Mouse (Mus musculus) kidney, embryonic 16.5 days (tissue): Measurements from ENCODE around the gene B4galt5. TPM values are rescaled to one million over a fixed set of nuclear protein-coding genes. Genes with fewer than 3 reads are reported as not detected.

Experiments used
- ATAC-seq: fragments of 200-750 bp; cut with Nextera tagmentation; 2 replicates; pipeline ENCODE4 v1.8.0; 2017; ENCODE audit warnings: moderate TSS enrichment; ENCODE audit not compliant: low FRiP score, low TSS enrichment
- H3K27ac ChIP-seq: fragments of 300-500 bp; sonication (generic); 2 replicates; pipeline ENCODE4 v1.5.1; 2014; ENCODE audit warnings: low read length
- H3K27me3 ChIP-seq: fragments of 300-500 bp; sonication (generic); 2 replicates; pipeline ENCODE4 v1.6.1; 2014; ENCODE audit warnings: low read length, control low read depth, mixed read lengths; ENCODE audit not compliant: insufficient read depth
- H3K36me3 ChIP-seq: fragments of 300-500 bp; sonication (generic); 2 replicates; pipeline ENCODE4 v1.6.1; 2014; ENCODE audit warnings: low read length, control low read depth, mixed read lengths; ENCODE audit not compliant: insufficient read depth
- H3K4me1 ChIP-seq: fragments of 300-500 bp; sonication (generic); 2 replicates; pipeline ENCODE4 v1.6.1; 2014; ENCODE audit warnings: low read length, control low read depth, mixed read lengths; ENCODE audit not compliant: insufficient read depth
- H3K4me2 ChIP-seq: fragments of 300-500 bp; sonication (generic); replicated peaks from 2 replicates; pipeline ENCODE4 v1.6.1; 2014; ENCODE audit warnings: low read depth, low read length
- H3K4me3 ChIP-seq: fragments of 300-500 bp; sonication (generic); 2 replicates; pipeline ENCODE4 v1.5.1; 2014; ENCODE audit warnings: mild to moderate bottlenecking, low read length
- H3K9ac ChIP-seq: fragments of 300-500 bp; sonication (generic); replicated peaks from 2 replicates; pipeline ENCODE4 v1.6.1; 2014; ENCODE audit warnings: low read length
- H3K9me3 ChIP-seq: fragments of 300-500 bp; sonication (generic); 2 replicates; pipeline ENCODE4 v1.6.1; 2016; ENCODE audit warnings: low read length, control low read depth
- WGBS: fragments of 180-500 bp; shearing (Covaris S2); extraction: QIAGEN DNeasy Blood & Tissue Kit; methylation state at CpG from one replicate; pipeline ENCODE4 v1.1.7; 2014; 5-methylcytosine and 5-hydroxymethylcytosine counted together
- polyA plus RNA-seq: library from polyadenylated mRNA; unstranded; fragments of >200 nt; fragmentation: Nextera tagmentation; extraction: Ambion mirVana; gene quantifications from 2 replicates; pipeline ENCODE4 v1.2.1, GENCODE M21; 2015

Gene B4galt5
- polyA plus RNA-seq, 1 experiment from 2014 or later: 8.9 TPM

DNA sequence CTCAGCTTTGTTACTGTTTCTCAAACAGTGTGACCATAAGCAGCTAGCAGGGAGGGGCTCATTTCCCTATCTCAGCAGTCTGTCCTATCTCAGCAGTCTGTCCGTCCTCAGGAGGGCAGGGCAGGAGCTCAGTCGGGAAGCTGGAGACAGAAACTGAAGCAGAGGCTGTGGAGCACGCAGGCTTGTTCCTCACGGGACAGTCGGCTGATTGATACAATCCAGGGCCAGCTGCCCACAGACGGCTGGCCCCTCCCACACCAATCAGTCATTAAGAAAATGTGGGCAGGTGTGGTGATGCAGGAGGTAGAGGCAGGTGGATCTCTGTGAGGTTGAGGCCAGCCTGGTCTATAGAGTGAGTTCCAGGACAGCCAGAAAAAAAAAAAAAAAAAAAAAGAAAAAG, 56.1 kb downstream of the B4galt5 start:
- no peak overlapping the region for H3K27ac ChIP-seq
- H3K4me1 ChIP-seq: peaks cover 8% of the 10 kb centered on the region; the same call in 1 of the 2 replicates
- 8% methylated on average over 6 of the region's 6 CpGs for WGBS
- no peak overlapping the region for H3K4me2 ChIP-seq
- H3K27me3 ChIP-seq: no peaks in the 10 kb centered on the region
- H3K4me3 ChIP-seq: no peak overlapping the region
- ATAC-seq: no peak
- H3K9me3 ChIP-seq: no peaks in the 10 kb centered on the region
- no peaks in the 10 kb centered on the region for H3K36me3 ChIP-seq
- no peak overlapping the region for H3K9ac ChIP-seq

DNA sequence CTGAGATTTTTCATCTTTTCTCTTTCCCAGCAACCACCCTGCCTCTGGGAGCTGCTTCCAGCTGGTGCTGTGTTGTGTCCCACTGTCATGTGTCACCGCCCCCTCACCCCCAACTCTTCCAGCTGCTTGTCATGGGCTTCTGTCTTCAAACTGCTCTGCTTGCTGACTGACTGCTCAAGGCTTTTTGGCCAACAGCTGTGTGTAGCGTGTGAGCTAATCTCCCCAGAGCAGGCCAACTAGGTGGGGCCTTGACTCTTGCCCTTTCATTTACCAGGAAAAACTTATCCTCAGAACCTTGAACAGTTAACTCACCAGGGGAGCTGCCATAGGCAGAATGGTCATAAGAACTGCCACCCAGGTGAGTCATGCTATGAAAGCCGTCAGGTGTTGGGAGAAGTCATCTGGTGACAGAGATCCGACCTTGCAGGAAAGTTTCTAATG, 56.8 kb downstream of the B4galt5 start:
- no peak for ATAC-seq
- no peak overlapping the region for H3K9ac ChIP-seq
- no peak overlapping the region for H3K4me3 ChIP-seq
- no peak overlapping the region for H3K27ac ChIP-seq
- H3K36me3 ChIP-seq: no peaks in the 10 kb centered on the region
- no peak overlapping the region for H3K4me2 ChIP-seq
- H3K4me1 ChIP-seq: peaks cover 8% of the 10 kb centered on the region; the same call in 1 of the 2 replicates
- H3K9me3 ChIP-seq: no peaks in the 10 kb centered on the region
- 67% methylated on average over 4 of the region's 4 CpGs for WGBS
- H3K27me3 ChIP-seq: no peaks in the 10 kb centered on the region

DNA sequence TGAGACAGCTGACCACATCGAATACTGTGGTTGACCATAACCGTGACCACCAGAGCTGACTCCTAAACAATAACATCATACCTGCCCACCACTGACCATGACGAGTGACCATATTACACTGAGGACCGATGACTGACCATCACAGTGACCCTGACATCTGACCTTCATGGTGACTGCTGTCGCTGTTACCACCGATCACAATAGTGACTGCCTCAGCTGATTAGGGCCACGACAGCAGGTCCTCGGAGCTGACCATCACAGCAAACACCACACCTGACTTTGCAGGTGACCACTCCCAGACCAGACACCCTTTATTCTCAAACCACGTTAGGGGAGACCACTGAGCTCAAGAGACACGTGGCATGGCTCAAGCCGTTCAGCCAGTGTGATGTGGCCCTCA, 57.3 kb downstream of the B4galt5 start:
- H3K4me1 ChIP-seq: peaks cover 8% of the 10 kb centered on the region; the same call in 1 of the 2 replicates
- H3K36me3 ChIP-seq: no peaks in the 10 kb centered on the region
- H3K9ac ChIP-seq: no peak overlapping the region
- no peak overlapping the region for H3K27ac ChIP-seq
- no peak for ATAC-seq
- no peaks in the 10 kb centered on the region for H3K9me3 ChIP-seq
- no peaks in the 10 kb centered on the region for H3K27me3 ChIP-seq
- WGBS: 80% methylated on average over 11 of the region's 11 CpGs
- H3K4me3 ChIP-seq: no peak overlapping the region
- no peak overlapping the region for H3K4me2 ChIP-seq

DNA sequence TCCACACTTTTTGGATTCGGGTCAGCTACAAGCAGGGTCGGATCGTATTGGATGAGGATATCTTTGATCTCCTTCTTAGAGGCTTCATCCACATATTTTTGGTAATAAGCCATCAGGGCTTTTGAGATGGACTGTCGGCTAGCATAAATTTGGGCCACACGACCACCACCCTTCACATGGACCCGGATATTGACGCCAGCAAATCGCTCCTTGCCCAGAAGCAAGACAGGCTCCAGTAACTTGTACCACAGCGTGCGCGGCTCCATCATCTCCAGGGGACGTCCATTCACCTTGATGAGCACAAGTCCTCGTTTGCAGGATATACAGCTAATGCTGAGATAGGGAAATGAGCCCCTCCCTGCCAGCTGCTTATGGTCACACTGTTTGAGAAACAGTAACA, 67.5 kb downstream of the B4galt5 start:
- Histone ChIP-seq H3K9ac (no peak overlapping the region), H3K27ac (no peak overlapping the region), H3K9me3 (no peaks in the 10 kb centered on the region), H3K4me2 (no peak overlapping the region), H3K4me1 (no peaks in the 10 kb centered on the region), H3K27me3 (no peaks in the 10 kb centered on the region), H3K4me3 (no peak overlapping the region), H3K36me3 (no peaks in the 10 kb centered on the region)
- WGBS: 94% methylated on average over 13 of the region's 13 CpGs
- no peak for ATAC-seq

DNA sequence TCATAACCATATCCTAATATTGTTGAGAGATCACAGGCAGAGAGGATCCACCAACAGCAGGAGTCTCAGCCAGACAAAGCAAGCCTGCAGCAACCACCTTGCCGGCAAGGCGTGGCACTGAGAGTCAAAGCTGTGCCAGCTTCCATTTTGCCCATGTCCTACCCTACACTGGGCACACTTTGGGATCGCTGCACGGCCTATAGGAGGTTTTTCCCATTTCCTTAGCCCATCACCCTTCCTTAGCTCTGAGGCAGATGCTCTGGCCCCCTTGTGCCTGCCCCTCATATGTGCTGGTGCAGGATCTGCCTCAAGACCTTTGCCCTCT, 68.0 kb downstream of the B4galt5 start:
- ATAC-seq: peak; percentile 46
- H3K36me3 ChIP-seq: no peaks in the 10 kb centered on the region
- H3K9ac ChIP-seq: no peak overlapping the region
- no peaks in the 10 kb centered on the region for H3K27me3 ChIP-seq
- H3K4me3 ChIP-seq: no peak overlapping the region
- H3K27ac ChIP-seq: no peak overlapping the region
- H3K4me1 ChIP-seq: no peaks in the 10 kb centered on the region
- WGBS: 77% methylated on average over 4 of the region's 4 CpGs
- no peak overlapping the region for H3K4me2 ChIP-seq
- H3K9me3 ChIP-seq: no peaks in the 10 kb centered on the region

DNA sequence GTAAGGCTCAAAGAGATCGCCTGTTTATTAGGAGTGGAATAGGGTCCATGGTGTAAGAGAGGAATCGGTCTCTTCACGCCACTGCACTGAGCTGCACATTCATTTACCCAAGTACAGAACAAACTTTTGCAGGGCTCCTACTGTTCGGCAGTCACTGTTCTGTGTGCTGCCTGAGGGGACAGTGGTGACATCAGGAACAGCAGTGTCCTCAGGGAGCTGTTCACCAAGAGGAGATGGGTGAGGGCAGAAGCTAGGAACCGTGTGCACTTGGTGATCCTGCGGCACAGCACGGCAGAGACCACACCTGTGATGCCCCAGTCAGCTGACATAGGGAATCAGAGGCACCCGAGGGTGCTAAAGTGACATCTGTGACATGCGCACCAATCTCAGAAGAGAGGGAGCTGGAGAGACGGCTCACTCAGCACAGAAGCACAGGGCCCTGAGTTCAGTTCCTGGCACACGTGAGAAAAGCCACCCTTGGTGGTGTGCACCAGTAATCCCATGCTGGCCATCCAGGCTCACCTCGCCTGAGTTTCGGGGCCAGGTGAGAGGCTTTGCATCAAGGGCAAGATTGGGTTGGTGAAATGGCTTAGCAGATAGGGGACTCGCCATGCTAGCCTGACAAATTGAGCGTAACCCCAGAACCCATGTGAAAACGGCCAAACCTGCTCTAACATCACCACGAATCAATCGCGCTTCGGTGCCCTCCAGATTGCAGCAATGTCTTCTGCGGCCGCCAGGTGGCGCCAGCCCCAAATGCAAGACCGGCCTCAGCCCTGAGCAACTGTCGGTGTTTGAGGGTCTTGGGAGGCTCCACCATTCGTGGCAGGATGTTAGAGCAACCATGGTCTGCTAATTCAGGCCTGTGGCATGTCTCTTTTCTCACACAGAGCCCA, 68.6 kb downstream of the B4galt5 start:
- no peaks in the 10 kb centered on the region for H3K36me3 ChIP-seq
- H3K27me3 ChIP-seq: no peaks in the 10 kb centered on the region
- peak; percentile 54; the same call in 1 of the 2 replicates for ATAC-seq
- H3K27ac ChIP-seq: no peak overlapping the region
- WGBS: 46% methylated on average over 26 of the region's 26 CpGs
- H3K4me2 ChIP-seq: no peak overlapping the region
- H3K4me1 ChIP-seq: no peaks in the 10 kb centered on the region
- H3K9ac ChIP-seq: no peak overlapping the region
- H3K4me3 ChIP-seq: no peak overlapping the region
- H3K9me3 ChIP-seq: no peaks in the 10 kb centered on the region

DNA sequence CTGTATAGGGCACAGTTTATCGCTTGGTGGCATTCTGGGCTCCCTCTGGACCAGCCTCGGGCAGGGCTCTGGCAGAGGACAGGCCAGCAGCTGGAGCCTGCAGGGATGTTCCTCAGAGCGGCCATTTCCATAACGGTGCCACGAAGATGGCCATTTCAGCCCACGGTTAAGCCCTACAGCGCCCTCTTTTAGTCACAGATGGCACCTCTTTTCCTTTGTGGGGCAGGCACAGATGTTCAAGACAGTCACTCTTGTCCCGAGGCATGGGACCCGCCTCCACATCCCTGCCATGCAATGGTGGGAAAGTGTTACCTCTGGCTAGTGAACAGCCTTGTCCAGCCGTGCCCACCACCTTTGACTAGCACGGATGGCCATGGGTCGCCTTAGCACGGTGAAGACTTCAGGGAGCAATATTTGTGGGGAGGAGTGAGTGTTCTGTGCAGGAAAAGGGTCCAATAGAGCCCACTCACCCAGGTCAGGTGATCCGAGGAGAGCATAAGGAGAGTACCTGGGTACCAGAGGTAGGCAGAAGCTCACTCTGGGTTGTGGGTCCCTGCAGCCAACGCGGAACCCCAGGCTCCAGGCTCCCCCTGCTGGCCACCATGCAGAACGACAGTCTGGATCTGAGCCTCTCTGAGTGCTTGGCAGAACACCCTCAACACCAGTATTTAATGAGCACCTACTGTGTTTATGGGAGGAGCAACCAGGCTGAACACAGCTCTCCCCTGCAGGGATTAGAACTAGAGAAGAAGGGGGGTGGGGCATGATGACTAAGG, 70.0 kb downstream of the B4galt5 start:
- H3K9me3 ChIP-seq: no peaks in the 10 kb centered on the region
- H3K27me3 ChIP-seq: no peaks in the 10 kb centered on the region
- H3K27ac ChIP-seq: no peak overlapping the region
- H3K4me3 ChIP-seq: no peak overlapping the region
- H3K4me2 ChIP-seq: no peak overlapping the region
- H3K4me1 ChIP-seq: no peaks in the 10 kb centered on the region
- ATAC-seq: peak; percentile 60
- no peaks in the 10 kb centered on the region for H3K36me3 ChIP-seq
- 59% methylated on average over 17 of the region's 17 CpGs for WGBS
- H3K9ac ChIP-seq: no peak overlapping the region

DNA sequence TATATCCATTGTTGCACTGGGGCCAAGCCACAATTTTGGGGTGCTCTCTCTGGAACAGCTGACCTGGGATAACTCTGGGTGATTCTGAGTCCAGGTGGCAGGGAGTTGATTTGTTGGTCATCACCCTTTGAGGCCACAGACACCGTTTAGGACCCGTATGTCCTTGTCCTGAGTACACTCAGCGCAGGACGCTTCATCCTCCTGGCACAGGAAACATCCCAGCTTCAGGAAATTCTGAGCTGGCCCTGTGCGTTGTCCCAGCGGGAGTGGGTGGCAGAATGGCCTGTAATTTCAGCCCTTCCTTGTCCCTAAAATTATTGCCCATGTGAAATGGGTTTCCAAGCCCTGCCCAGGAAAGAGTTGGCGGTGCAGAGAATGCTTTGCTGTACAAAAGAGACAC, 71.0 kb downstream of the B4galt5 start:
- WGBS: 70% methylated on average over 7 of the region's 7 CpGs
- Histone ChIP-seq H3K9me3 (no peaks in the 10 kb centered on the region), H3K27ac (no peak overlapping the region), H3K27me3 (no peaks in the 10 kb centered on the region), H3K4me1 (no peaks in the 10 kb centered on the region), H3K4me3 (no peak overlapping the region), H3K36me3 (no peaks in the 10 kb centered on the region), H3K4me2 (no peak overlapping the region), H3K9ac (no peak overlapping the region)
- no peak for ATAC-seq

DNA sequence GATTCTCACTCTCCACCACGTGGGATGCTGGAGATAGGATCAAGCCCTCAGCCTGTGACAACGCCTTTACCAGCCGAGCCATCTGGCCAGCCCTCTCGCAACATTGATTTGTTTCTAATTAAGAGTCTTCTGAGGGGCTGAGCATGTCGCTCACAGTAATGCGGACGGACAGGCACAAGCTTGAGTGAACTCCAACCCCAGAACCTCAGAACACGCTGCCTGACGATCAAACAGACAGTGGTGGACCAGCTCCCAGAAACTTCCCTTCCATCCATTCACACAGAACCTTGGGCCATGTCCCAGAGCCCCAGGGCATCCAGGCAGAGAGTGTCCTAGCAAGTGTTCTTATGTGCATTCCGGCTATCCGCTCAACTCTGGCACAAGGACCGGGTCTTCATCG, 72.0 kb downstream of the B4galt5 start:
- Histone ChIP-seq H3K27me3 (no peaks in the 10 kb centered on the region), H3K4me3 (no peak overlapping the region), H3K36me3 (no peaks in the 10 kb centered on the region), H3K4me1 (no peaks in the 10 kb centered on the region), H3K9ac (no peak overlapping the region), H3K9me3 (no peaks in the 10 kb centered on the region), H3K27ac (no peak overlapping the region), H3K4me2 (no peak overlapping the region)
- WGBS: 73% methylated on average over 13 of the region's 13 CpGs
- ATAC-seq: no peak

DNA sequence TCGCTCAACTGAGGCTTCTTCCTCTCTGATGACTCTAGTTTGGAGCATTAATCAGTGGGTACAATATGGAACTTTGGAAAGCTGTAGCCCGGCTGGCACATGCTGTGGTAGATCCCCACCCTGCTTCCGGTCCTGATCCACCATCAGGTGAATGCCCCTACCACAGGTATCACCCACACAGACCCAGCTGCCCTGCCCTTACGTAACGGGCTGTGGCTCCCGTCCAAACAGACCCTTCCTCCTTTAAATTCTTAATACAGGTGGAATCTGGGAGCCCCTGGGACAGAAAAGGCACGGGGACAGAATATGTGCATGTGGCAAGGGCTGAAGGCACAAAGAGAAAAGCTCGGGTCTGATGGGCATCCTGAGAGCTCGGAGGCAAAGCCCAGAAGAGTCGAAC, 73.1 kb downstream of the B4galt5 start:
- no peaks in the 10 kb centered on the region for H3K4me1 ChIP-seq
- H3K27ac ChIP-seq: no peak overlapping the region
- H3K9me3 ChIP-seq: no peaks in the 10 kb centered on the region
- no peak overlapping the region for H3K4me2 ChIP-seq
- no peaks in the 10 kb centered on the region for H3K36me3 ChIP-seq
- ATAC-seq: no peak
- H3K4me3 ChIP-seq: no peak overlapping the region
- H3K9ac ChIP-seq: no peak overlapping the region
- WGBS: 84% methylated on average over 10 of the region's 10 CpGs
- no peaks in the 10 kb centered on the region for H3K27me3 ChIP-seq
